Mouse (Mus musculus) ES-E14 (cell line): ENCODE results near the gene Eif3i.
"Not testable (repeated sequence)": the region's sequence is repeated elsewhere in the genome, so short reads cannot be mapped to it uniquely, and the experiment has no call there.

Experiments used
- HCFC1 ChIP-seq: IDR thresholded peaks from 2 replicates; pipeline ENCODE4 v1.6.1; 2012; ENCODE audit warnings: low read length, inconsistent platforms, borderline replicate concordance; ENCODE audit not compliant: insufficient read depth
- MAFK ChIP-seq: IDR thresholded peaks from 2 replicates; pipeline ENCODE4 v1.6.1; 2014; ENCODE audit warnings: mild to moderate bottlenecking, low read depth, low read length, inconsistent platforms; ENCODE audit not compliant: insufficient read depth
- ZC3H11A ChIP-seq: IDR thresholded peaks from 2 replicates; pipeline ENCODE4 v1.6.1; 2012; ENCODE audit warnings: low read depth, mild to moderate bottlenecking, inconsistent platforms, low read length, borderline replicate concordance

GRCm38 (mm10) chr4:129554512-129554911 lies 45.9 kb downstream of the Eif3i start:
- TF ChIP-seq ZC3H11A, MAFK, HCFC1: not testable (repeated sequence)
